Mouse (Mus musculus) myocyte (in vitro differentiated cells): Measurements from ENCODE around the gene Lamc2.

ENCODE experiments used
- CEBPB ChIP-seq: IDR thresholded peaks from 2 replicates; pipeline ENCODE4 v1.6.1; 2011; ENCODE audit warnings: mild to moderate bottlenecking, moderate library complexity; ENCODE audit not compliant: poor library complexity, insufficient read depth, severe bottlenecking
- E2F4 ChIP-seq: IDR thresholded peaks from one replicate; pipeline ENCODE4 v1.6.1; 2011; ENCODE audit warnings: mild to moderate bottlenecking, control low read depth, moderate library complexity; ENCODE audit not compliant: insufficient read depth
- MAX ChIP-seq: IDR thresholded peaks from one replicate; pipeline ENCODE4 v1.6.1; 2011; ENCODE audit warnings: low read depth, mild to moderate bottlenecking, control low read depth
- MYOD1 ChIP-seq, 3 experiments: IDR thresholded peaks; one replicate each; pipeline ENCODE4 v1.6.1; 2011; ENCODE audit warnings: control low read depth in 2 of 3, low read depth in 2 of 3, mild to moderate bottlenecking in 2 of 3, moderate library complexity in 1 of 3; ENCODE audit not compliant: insufficient read length in 2 of 3, control insufficient read depth in 1 of 3
- MYOG ChIP-seq, 3 experiments: IDR thresholded peaks; one replicate each; pipeline ENCODE4 v1.6.1; 2011; ENCODE audit warnings: control low read depth in 2 of 3, low read depth in 2 of 3, mild to moderate bottlenecking in 2 of 3; ENCODE audit not compliant: insufficient read length in 2 of 3, control insufficient read depth in 1 of 3, insufficient read depth in 1 of 3
- POLR2A ChIP-seq: IDR thresholded peaks from one replicate; pipeline ENCODE4 v1.6.1; 2011; ENCODE audit warnings: low read depth, mild to moderate bottlenecking, control low read depth, moderate library complexity; ENCODE audit not compliant: insufficient read length
- POLR2AphosphoS2 ChIP-seq: IDR thresholded peaks from one replicate; pipeline ENCODE4 v1.6.1; 2011; ENCODE audit warnings: low read depth, control low read depth; ENCODE audit not compliant: insufficient read length
- SRF ChIP-seq: IDR thresholded peaks from one replicate; pipeline ENCODE4 v1.6.1; 2011; ENCODE audit warnings: low read depth; ENCODE audit not compliant: control insufficient read depth, insufficient read length
- TCF12 ChIP-seq: IDR thresholded peaks from one replicate; pipeline ENCODE4 v1.6.1; 2011; ENCODE audit warnings: mild to moderate bottlenecking, control low read depth; ENCODE audit not compliant: poor library complexity, insufficient read depth, severe bottlenecking
- USF1 ChIP-seq: IDR thresholded peaks from one replicate; pipeline ENCODE4 v1.6.1; 2011; ENCODE audit warnings: low read depth, mild to moderate bottlenecking, control low read depth, moderate library complexity

DNA sequence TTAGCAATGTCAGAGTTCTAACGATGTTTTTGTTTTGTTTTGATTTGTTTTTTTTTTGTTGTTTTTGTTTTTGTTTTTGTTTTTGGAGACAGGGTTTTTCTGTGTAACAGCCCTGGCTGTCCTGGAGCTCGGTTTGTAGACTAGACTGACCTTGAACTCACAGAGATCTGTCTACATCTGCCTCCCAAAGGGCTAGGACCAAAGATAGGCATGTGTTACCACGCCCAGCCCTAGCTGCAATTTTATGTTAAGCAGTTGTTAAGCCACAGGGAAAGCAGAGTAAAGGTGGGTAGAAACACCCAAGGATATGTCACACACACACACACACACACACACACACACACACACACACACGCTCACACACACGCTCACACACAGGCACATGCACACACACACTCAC is 76.9 kb downstream of the Lamc2 start:
- TF ChIP-seq MAX (no peak), POLR2A (no peak), MYOD1 (IDR thresholded peaks at IDR 0.05; ENCODE audit: control insufficient read depth in 1 of 3, insufficient read length in 2 of 3, low read depth in 2 of 3) (peak in 1 of 3 experiments; percentile 8), CEBPB (no peak), USF1 (no peak), SRF (no peak), POLR2AphosphoS2 (no peak), E2F4 (no peak), TCF12 (no peak), MYOG (IDR thresholded peaks at IDR 0.05; ENCODE audit: control insufficient read depth in 1 of 3, insufficient read depth in 1 of 3, insufficient read length in 2 of 3, low read depth in 2 of 3) (no peak)
